Mouse (Mus musculus) heart, postnatal 0 days (tissue): ENCODE data around the gene Dapk2. TPM values are rescaled to one million over a fixed set of nuclear protein-coding genes. Genes with fewer than 3 reads are reported as not detected.

Experiments
- ATAC-seq: fragments of 200-750 bp; cut with Nextera tagmentation; 2 replicates; pipeline ENCODE4 v1.8.0; 2017; ENCODE audit warnings: low read depth, moderate number of reproducible peaks, moderate library complexity; ENCODE audit not compliant: insufficient read depth
- DNase-seq: peaks from one replicate; pipeline ENCODE4 v3.0.0-alpha.2; 2016; ENCODE audit warnings: low spot score
- H3K27ac ChIP-seq: fragments of 300-500 bp; sonication (generic); 2 replicates; pipeline ENCODE4 v1.5.1; 2014; ENCODE audit warnings: low read depth, mild to moderate bottlenecking
- H3K27me3 ChIP-seq: fragments of 300-500 bp; sonication (generic); 2 replicates; pipeline ENCODE4 v1.6.1; 2014; ENCODE audit warnings: low read length, mixed read lengths; ENCODE audit not compliant: control insufficient read depth, insufficient read depth
- H3K36me3 ChIP-seq: fragments of 300-500 bp; sonication (generic); replicated peaks from 2 replicates; pipeline ENCODE4 v1.6.1; 2014; ENCODE audit warnings: low read length, mixed read lengths; ENCODE audit not compliant: control insufficient read depth, insufficient read depth
- H3K4me1 ChIP-seq: fragments of 300-500 bp; sonication (generic); 2 replicates; pipeline ENCODE4 v1.6.1; 2014; ENCODE audit warnings: antibody characterized with exemption; ENCODE audit not compliant: control insufficient read depth, insufficient read depth
- H3K4me2 ChIP-seq: fragments of 300-500 bp; sonication (generic); 2 replicates; pipeline ENCODE4 v1.6.1; 2014; ENCODE audit warnings: low read depth, mild to moderate bottlenecking, low read length, moderate library complexity
- H3K4me3 ChIP-seq: fragments of 300-500 bp; sonication (generic); 2 replicates; pipeline ENCODE4 v1.5.1; 2014; ENCODE audit warnings: low read depth, low read length
- H3K9ac ChIP-seq: fragments of 300-500 bp; sonication (generic); replicated peaks from 2 replicates; pipeline ENCODE4 v1.6.1; 2014; ENCODE audit warnings: low read depth, low read length, mixed read lengths
- H3K9me3 ChIP-seq: fragments of 300-500 bp; sonication (generic); replicated peaks from 2 replicates; pipeline ENCODE4 v1.6.1; 2016; ENCODE audit warnings: low read length; ENCODE audit not compliant: control insufficient read depth
- CTCF ChIP-seq: IDR thresholded peaks from 2 replicates; pipeline ENCODE4 v1.5.1; 2016; ENCODE audit warnings: antibody characterized with exemption, control low read depth, low read depth
- EP300 ChIP-seq: IDR thresholded peaks from 2 replicates; pipeline ENCODE4 v1.6.1; 2016; ENCODE audit warnings: antibody characterized with exemption, low read depth
- WGBS: fragments of 180-500 bp; shearing (Covaris S2); extraction: QIAGEN DNeasy Blood & Tissue Kit; methylation state at CpG from one replicate; pipeline ENCODE4 v1.1.7; 2014; 5-methylcytosine and 5-hydroxymethylcytosine counted together
- polyA plus RNA-seq: library from polyadenylated mRNA; unstranded; fragments of >200 nt; fragmentation: Nextera tagmentation; extraction: Ambion mirVana; gene quantifications from 2 replicates; pipeline ENCODE4 v1.2.1, GENCODE M21; 2015
- total RNA-seq: library from RNA; depleted of rRNA; stranded (reverse); fragments of >200 nt; gene quantifications from 2 replicates; pipeline ENCODE4 v1.2.3, GENCODE M21; 2014; ENCODE audit warnings: low replicate concordance

The Dapk2 gene
- total and polyA plus RNA-seq, 2 experiments from 2014 or later, result 2.3 to 4.7 TPM

- ATAC-seq (peak; percentile 71), DNase-seq (peak; percentile 41)
- peaks cover 31% of the 10 kb centered on the region for H3K4me1 ChIP-seq
- H3K9ac ChIP-seq, result no peak overlapping the region
- H3K27ac ChIP-seq, result peak overlapping the region; percentile 69
- no peak overlapping the region for H3K4me2 ChIP-seq
- TF ChIP-seq CTCF, result no peak
- TF ChIP-seq EP300, result no peak
- no peaks in the 10 kb centered on the region for H3K27me3 ChIP-seq
- 33% methylated on average over 10 of the region's 10 CpGs for WGBS
- no peak overlapping the region for H3K4me3 ChIP-seq
- H3K36me3 ChIP-seq, result no peaks in the 10 kb centered on the region
- H3K9me3 ChIP-seq, result no peaks in the 10 kb centered on the region
These were observed 61.1 kb downstream of the Dapk2 start for GRCm38 (mm10) chr9:66218917-66219725.

- Histone ChIP-seq H3K4me3 (no peak overlapping the region), H3K27ac (no peak overlapping the region), H3K36me3 (no peaks in the 10 kb centered on the region), H3K27me3 (no peaks in the 10 kb centered on the region), H3K9me3 (no peaks in the 10 kb centered on the region), H3K4me2 (no peak overlapping the region), H3K4me1 (peaks cover 10% of the 10 kb centered on the region), H3K9ac (no peak overlapping the region)
- 76% methylated on average over 2 of the region's 2 CpGs for WGBS
- ATAC-seq (no peak), DNase-seq (no peak)
- TF ChIP-seq CTCF (no peak), EP300 (no peak)
These were observed 65.8 kb downstream of the Dapk2 start for GRCm38 (mm10) chr9:66223872-66224271.

- H3K4me1 ChIP-seq, result no peaks in the 10 kb centered on the region
- H3K4me2 ChIP-seq, result no peak overlapping the region
- 77% methylated on average over 5 of the region's 5 CpGs for WGBS
- H3K36me3 ChIP-seq, result no peaks in the 10 kb centered on the region
- no peaks in the 10 kb centered on the region for H3K27me3 ChIP-seq
- TF ChIP-seq CTCF (no peak), EP300 (no peak)
- H3K27ac ChIP-seq, result no peak overlapping the region
- no peak overlapping the region for H3K4me3 ChIP-seq
- ATAC-seq, result no peak; the same call in 1 of the 2 replicates
- H3K9ac ChIP-seq, result no peak overlapping the region
- no peak for DNase-seq
- no peaks in the 10 kb centered on the region for H3K9me3 ChIP-seq
These were observed 67.9 kb downstream of the Dapk2 start for GRCm38 (mm10) chr9:66225737-66226485.

- DNase-seq, result no peak
- no peak overlapping the region for H3K27ac ChIP-seq
- no peaks in the 10 kb centered on the region for H3K27me3 ChIP-seq
- ATAC-seq, result no peak
- H3K9ac ChIP-seq, result no peak overlapping the region
- H3K36me3 ChIP-seq, result no peaks in the 10 kb centered on the region
- 42% methylated on average over 2 of the region's 2 CpGs for WGBS
- TF ChIP-seq EP300 (no peak), CTCF (no peak)
- H3K9me3 ChIP-seq, result no peaks in the 10 kb centered on the region
- no peak overlapping the region for H3K4me2 ChIP-seq
- no peaks in the 10 kb centered on the region for H3K4me1 ChIP-seq
- no peak overlapping the region for H3K4me3 ChIP-seq
These were observed 70.6 kb downstream of the Dapk2 start for GRCm38 (mm10) chr9:66228456-66229151.

GRCm38 (mm10) chr9:66231820-66232479, 73.9 kb downstream of the Dapk2 start:
- Histone ChIP-seq H3K36me3 (no peaks in the 10 kb centered on the region), H3K9me3 (no peaks in the 10 kb centered on the region), H3K4me3 (no peak overlapping the region), H3K9ac (no peak overlapping the region), H3K4me1 (no peaks in the 10 kb centered on the region), H3K27me3 (no peaks in the 10 kb centered on the region), H3K27ac (no peak overlapping the region), H3K4me2 (no peak overlapping the region)
- 68% methylated on average over 7 of the region's 7 CpGs for WGBS
- ATAC-seq, result no peak
- TF ChIP-seq EP300, result no peak
- no peak for TF ChIP-seq CTCF
- no peak for DNase-seq
